Mouse (Mus musculus): ENCODE data around the gene Tmem140.

The Tmem140 gene

DNA sequence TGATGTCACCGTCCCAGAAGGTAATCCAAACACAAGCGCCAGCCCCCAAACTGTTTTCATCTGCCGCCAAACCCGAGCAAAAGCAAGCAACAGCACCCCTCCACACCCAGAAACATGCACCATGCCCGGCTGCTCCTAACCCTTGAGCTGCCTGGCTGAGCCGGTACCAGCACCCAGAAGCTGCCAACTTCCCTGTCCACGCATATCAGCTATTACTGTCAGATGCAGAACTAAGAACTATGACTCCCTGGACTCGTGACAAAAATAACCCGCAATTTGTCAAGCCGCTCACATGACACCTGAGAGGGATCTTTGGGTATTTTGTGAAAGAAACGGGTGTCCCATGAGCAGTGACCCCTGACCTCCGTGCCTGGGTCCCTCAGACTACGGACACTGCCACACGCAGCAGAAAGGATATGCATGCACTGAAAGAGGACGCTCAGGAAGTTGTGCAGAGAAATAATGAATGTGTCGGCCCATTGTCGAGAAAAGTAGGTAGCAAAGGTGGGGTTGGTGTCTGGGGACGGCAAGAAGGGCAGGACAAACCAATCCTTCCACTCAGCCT, 44.8 kb downstream of the Tmem140 start:
- DNase-seq (ENCODE audit: low read depth), result no peak

DNA sequence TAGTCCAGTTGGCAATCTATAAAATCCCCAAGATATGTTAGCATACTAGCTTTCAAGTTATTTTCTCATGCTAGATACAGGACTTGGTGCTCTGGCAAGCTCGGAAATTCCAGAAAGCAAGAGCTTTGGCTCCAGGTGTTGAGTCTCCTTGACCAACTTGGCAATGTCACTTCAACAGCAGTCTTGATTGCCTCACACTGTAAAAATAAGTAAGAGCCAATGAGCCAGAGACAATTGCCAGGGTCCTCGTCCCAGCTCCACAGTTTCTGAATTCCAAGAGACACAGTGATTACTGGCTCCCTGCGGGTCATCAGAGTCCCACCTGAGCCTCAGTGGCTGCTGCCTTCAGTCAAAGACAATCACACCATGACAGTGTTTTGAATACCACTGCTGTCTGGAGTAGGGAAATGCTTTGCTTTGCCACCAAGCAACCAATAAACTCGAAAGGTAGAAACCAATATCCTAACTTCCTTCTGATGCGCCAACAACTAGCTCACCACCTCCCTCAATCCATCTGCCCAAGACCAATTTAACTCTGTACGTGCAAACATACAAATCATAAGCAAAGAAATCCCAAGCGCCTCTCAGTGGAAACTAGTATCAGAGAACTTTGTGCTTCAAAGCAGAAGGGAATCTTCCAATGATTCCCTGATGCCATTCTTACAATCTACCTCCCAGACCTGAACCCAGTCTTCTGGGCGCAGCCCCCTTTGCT, 46.8 kb downstream of the Tmem140 start:
- DNase-seq (ENCODE audit: low read depth), result no peak

DNA sequence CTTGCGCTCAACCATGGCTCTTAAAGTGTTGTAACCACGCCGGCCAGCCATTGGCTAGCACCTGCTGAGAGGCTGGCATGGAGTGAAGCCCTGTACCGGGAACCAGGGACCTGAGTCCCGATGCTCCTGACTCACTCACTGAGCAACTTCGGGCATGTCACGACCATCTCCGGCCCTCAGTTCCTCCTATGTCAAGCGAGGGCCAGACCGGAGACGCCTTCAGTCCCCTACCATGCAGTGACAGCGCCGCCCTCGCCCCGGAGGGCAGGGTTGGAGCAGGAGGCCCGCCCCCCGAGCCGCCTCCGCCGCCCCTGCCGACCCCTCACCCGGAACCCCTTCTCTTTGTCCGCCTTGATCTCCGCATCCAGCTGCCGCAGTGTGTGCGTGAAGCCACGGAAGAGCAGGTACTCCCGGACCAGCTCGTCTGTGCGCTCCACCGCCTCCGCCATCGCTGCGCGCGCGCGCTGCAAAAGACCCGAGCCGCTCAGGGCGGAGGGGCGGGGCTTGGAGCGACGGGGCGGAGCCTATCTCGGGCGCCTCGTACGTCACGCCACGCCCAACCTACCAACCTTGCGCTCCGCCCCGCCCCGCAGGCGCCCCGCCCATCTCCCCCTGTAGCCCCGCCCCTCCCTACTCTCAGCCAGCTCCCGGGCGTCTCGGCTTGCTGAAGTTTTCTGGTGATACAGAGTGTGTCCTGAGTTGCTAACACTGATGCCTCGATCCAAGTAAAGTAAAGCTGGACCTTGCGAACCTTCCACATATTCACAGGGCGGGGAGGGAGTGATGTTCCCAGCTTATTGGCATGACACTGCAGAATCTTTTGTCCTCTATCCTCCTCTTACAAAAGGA, 47.6 kb downstream of the Tmem140 start, which contains the start of gene Wdr91:
Wdr91 (minus strand) TSS at position 506 of the 849 bp plus-strand sequence.
- DNase-seq (ENCODE audit: low read depth), result peak; percentile 98

DNA sequence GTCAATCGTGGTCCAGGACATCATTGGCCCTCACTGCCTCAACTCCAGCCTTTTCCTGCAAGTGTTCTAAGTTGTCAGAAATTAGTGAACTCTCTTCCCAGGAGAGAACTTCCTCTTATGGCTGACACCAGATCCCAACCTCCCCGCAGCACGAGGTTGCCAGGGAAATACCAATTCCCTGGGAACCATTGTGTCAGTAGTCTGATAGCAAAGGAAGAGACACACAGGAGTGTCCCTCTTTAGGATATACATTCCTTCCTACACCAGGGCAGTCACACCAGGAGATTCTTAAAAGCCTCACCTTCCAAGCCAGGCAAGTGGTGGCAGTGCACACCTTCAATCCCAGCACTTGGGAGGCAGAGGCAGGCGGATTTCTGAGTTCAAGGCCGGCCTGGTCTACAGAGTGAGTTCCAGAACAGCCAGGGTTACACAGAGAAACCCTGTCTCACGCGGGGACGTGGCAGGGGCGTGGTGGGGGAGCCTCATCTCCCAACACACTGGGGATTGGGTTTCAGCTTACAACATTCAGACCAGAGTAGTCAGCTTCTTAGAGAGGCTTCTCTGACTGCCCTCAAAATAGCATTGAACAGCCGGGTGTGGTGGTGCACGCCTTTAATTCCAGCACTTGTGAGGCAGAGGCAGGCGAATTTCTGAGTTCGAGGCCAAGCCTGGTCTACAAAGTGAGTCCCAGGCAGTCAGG, 50.5 kb downstream of the Tmem140 start:
- DNase-seq (ENCODE audit: low read depth), result no peak

DNA sequence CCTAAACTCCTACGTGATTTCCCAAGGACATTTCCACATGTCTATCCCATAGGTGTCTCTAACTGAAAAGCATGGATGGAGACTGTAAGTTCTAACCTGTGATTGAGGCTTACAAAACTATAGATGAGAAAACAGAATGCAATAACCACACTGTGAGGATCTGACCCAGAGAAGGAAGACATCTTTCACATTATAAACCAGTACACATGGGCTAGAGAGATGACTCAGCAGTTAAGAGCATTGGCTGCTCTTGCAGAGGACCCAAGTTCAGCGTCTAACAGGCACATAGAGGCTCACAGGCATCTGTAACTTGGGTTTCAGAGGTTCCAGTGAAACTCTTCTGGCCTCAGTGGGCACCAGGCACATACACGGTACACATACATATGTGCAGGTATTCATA, 51.5 kb downstream of the Tmem140 start:
- no peak for DNase-seq (ENCODE audit: low read depth)

DNA sequence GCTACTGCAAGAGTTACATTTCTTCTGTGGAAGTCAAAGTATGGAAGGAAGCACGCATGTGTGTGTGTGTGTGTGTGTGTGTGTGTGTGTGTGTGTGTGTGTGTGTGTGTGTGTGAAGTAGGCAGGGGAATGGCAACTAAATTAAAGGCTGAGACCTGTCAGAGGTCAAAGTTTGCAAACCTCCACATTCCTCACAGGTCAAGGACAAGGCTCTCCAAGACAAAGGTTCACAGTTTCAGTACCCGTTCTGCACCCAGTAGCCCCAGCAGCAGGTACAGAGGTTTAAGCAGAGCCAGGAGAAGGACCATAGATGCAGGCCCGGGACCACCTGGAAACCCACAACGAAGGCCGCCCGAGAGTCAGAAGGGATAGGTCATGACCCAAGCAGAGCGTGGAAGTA, 56.2 kb downstream of the Tmem140 start:
- DNase-seq (ENCODE audit: low read depth), result no peak

DNA sequence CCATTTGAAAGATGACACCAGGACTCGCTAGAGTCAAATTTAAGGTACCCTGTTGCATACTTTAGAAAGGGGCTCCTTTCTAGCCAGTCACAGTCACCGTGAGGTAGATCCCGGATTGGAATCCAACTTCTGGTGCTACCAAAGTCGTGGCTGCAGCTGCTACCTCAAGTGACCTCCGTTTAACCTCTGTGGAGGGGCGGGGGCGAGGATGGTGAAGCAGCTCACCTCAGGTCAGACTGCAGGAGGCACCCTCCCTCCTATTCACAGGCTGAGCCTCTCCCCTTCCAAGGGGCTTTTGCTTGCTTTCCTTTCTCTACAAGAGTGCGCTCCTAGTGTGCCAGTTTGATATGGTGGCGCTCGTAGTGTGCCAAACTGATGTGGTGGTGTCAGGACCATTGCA, 57.0 kb downstream of the Tmem140 start, which contains the start of gene Stra8:
Stra8 (plus strand) TSS at position 208 of the 400 bp plus-strand sequence.
- no peak for DNase-seq (ENCODE audit: low read depth)

DNA sequence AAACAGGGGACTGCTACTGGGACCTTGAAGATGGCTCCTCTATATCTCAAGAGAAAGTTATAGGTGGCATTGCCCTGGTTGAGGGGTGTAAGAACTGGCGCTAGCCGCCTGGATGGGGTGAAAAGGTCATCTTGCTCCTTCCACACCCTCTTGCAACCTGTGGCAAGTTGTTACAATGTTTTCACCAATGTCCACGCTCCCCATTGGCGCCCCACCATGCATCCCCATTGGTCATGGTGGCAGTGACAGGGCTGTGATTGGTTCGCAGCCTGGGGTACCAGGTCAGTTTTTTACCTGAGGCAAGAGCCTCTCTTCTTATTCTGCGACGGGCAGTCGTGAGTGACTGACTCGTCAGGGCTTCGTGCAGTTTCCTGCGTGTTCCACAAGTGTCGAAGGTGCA, 57.7 kb downstream of the Tmem140 start:
- DNase-seq (ENCODE audit: low read depth), result no peak

DNA sequence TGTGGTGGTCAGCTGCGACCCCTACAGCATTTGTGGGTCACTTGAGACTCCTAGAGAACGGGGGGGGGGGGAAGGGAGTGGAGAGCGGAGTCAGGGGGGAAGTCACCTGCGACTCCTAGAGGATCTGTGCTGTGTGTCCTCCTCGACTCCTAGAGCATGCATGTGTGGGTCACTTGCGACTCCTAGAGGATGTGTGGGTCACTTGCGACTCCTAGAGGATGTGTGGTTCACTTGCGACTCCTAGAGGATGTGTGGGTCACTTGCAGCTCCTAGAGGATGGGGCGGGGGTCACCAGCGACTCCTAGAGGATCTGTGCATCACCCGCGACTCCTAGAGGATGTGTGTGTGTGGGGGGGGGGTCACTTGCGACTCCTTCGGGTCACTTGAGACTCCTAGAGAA, 59.0 kb downstream of the Tmem140 start:
- peak; percentile 57 for DNase-seq (ENCODE audit: low read depth)

All from NIH3T3 (cell line).